Mouse (Mus musculus) intestine, embryonic 15.5 days (tissue): Measurements from ENCODE around the gene Mum1. TPM values are rescaled to one million over a fixed set of nuclear protein-coding genes. Genes with fewer than 3 reads are reported as not detected.
"Not testable (repeated sequence)": the region's sequence is repeated elsewhere in the genome, so short reads cannot be mapped to it uniquely, and the experiment has no call there.

Source experiments
- ATAC-seq: fragments of 200-750 bp; cut with Nextera tagmentation; 2 replicates; pipeline ENCODE4 v1.8.0; 2017; ENCODE audit warnings: moderate TSS enrichment, moderate library complexity
- H3K27ac ChIP-seq: fragments of 300-500 bp; sonication (generic); 2 replicates; pipeline ENCODE4 v1.5.1; 2015; ENCODE audit warnings: mild to moderate bottlenecking, inconsistent platforms
- H3K27me3 ChIP-seq: fragments of 300-500 bp; sonication (generic); replicated peaks from 2 replicates; pipeline ENCODE4 v1.6.1; 2015; ENCODE audit warnings: inconsistent platforms
- H3K36me3 ChIP-seq: fragments of 300-500 bp; sonication (generic); 2 replicates; pipeline ENCODE4 v1.6.1; 2015; ENCODE audit warnings: inconsistent platforms
- H3K4me1 ChIP-seq: fragments of 300-500 bp; sonication (generic); replicated peaks from 2 replicates; pipeline ENCODE4 v1.6.1; 2015; ENCODE audit warnings: inconsistent platforms
- H3K4me2 ChIP-seq: fragments of 300-500 bp; sonication (generic); replicated peaks from 2 replicates; pipeline ENCODE4 v1.6.1; 2015; ENCODE audit warnings: mild to moderate bottlenecking, inconsistent platforms
- H3K4me3 ChIP-seq: fragments of 300-500 bp; sonication (generic); replicated peaks from 2 replicates; pipeline ENCODE4 v1.5.1; 2015; ENCODE audit warnings: inconsistent platforms
- H3K9ac ChIP-seq: fragments of 300-500 bp; sonication (generic); 2 replicates; pipeline ENCODE4 v1.6.1; 2015; ENCODE audit warnings: inconsistent platforms
- H3K9me3 ChIP-seq: fragments of 300-500 bp; sonication (generic); 2 replicates; pipeline ENCODE4 v1.6.1; 2016; ENCODE audit warnings: inconsistent platforms
- WGBS: fragments of 180-500 bp; shearing (Covaris S2); methylation state at CpG from one replicate; pipeline ENCODE4 v1.1.7; 2015; 5-methylcytosine and 5-hydroxymethylcytosine counted together
- polyA plus RNA-seq: library from polyadenylated mRNA; unstranded; fragments of >200 nt; fragmentation: Nextera tagmentation; extraction: Ambion mirVana; gene quantifications from 2 replicates; pipeline ENCODE4 v1.2.1, GENCODE M21; 2015

Gene Mum1
- polyA plus RNA-seq, 1 experiment from 2014 or later = 55.2 TPM

- H3K4me2 ChIP-seq = no peak overlapping the region
- H3K4me3 ChIP-seq = no peak overlapping the region
- no peak overlapping the region for H3K9ac ChIP-seq
- ATAC-seq = no peak
- no peaks in the 10 kb centered on the region for H3K36me3 ChIP-seq
- peaks cover 30% of the 10 kb centered on the region for H3K27me3 ChIP-seq
- peaks cover 13% of the 10 kb centered on the region for H3K4me1 ChIP-seq
- no peak overlapping the region for H3K27ac ChIP-seq
- H3K9me3 ChIP-seq = no peaks in the 10 kb centered on the region
- 76% methylated on average over 6 of the region's 6 CpGs for WGBS
Observed at GRCm38 (mm10) chr10:80193976-80194375, 32.3 kb upstream of the Mum1 start.

- ATAC-seq = no peak
- H3K27me3 ChIP-seq = peaks cover 27% of the 10 kb centered on the region
- H3K36me3 ChIP-seq = no peaks in the 10 kb centered on the region
- H3K4me1 ChIP-seq = peaks cover 13% of the 10 kb centered on the region
- WGBS = 71% methylated on average over 8 of the region's 8 CpGs
- H3K4me3 ChIP-seq = no peak overlapping the region
- H3K27ac ChIP-seq = no peak overlapping the region
- no peaks in the 10 kb centered on the region for H3K9me3 ChIP-seq
- no peak overlapping the region for H3K9ac ChIP-seq
- H3K4me2 ChIP-seq = no peak overlapping the region
Observed at GRCm38 (mm10) chr10:80194441-80194840, 31.8 kb upstream of the Mum1 start.

GRCm38 (mm10) chr10:80196167-80196566 is 30.1 kb upstream of the Mum1 start:
- no peak overlapping the region for H3K4me2 ChIP-seq
- 90% methylated on average over 1 of the region's 1 CpGs for WGBS
- no peak overlapping the region for H3K4me3 ChIP-seq
- no peak for ATAC-seq
- H3K4me1 ChIP-seq = no peaks in the 10 kb centered on the region
- H3K9me3 ChIP-seq = no peaks in the 10 kb centered on the region
- no peaks in the 10 kb centered on the region for H3K36me3 ChIP-seq
- peaks cover 12% of the 10 kb centered on the region; the same call in 1 of the 2 replicates for H3K27me3 ChIP-seq
- no peak overlapping the region for H3K27ac ChIP-seq
- no peak overlapping the region for H3K9ac ChIP-seq

- ATAC-seq = no peak
- Histone ChIP-seq H3K4me1 (no peaks in the 10 kb centered on the region), H3K27ac (no peak overlapping the region), H3K9ac (no peak overlapping the region), H3K9me3 (no peaks in the 10 kb centered on the region), H3K4me3 (no peak overlapping the region), H3K4me2 (no peak overlapping the region), H3K36me3 (no peaks in the 10 kb centered on the region), H3K27me3 (peaks cover 7% of the 10 kb centered on the region; the same call in 1 of the 2 replicates)
- 75% methylated on average over 33 of the region's 33 CpGs for WGBS
Observed at GRCm38 (mm10) chr10:80196778-80197581, 29.3 kb upstream of the Mum1 start.

GRCm38 (mm10) chr10:80199440-80200008 is 26.7 kb upstream of the Mum1 start:
- no peak overlapping the region for H3K27ac ChIP-seq
- no peaks in the 10 kb centered on the region for H3K27me3 ChIP-seq
- no peak overlapping the region for H3K4me2 ChIP-seq
- no peaks in the 10 kb centered on the region for H3K9me3 ChIP-seq
- H3K4me1 ChIP-seq = no peaks in the 10 kb centered on the region
- no peak overlapping the region for H3K4me3 ChIP-seq
- no peaks in the 10 kb centered on the region for H3K36me3 ChIP-seq
- peak; percentile 92 for ATAC-seq
- no peak overlapping the region for H3K9ac ChIP-seq
- 51% methylated on average over 3 of the region's 3 CpGs for WGBS

- no peak for ATAC-seq
- Histone ChIP-seq H3K27me3 (no peaks in the 10 kb centered on the region), H3K36me3 (no peaks in the 10 kb centered on the region), H3K9me3 (no peaks in the 10 kb centered on the region), H3K4me1 (no peaks in the 10 kb centered on the region), H3K27ac (no peak overlapping the region), H3K9ac (no peak overlapping the region), H3K4me2 (no peak overlapping the region), H3K4me3 (no peak overlapping the region)
- WGBS = 78% methylated on average over 6 of the region's 6 CpGs
Observed at GRCm38 (mm10) chr10:80200485-80200884, 25.7 kb upstream of the Mum1 start.

DNA sequence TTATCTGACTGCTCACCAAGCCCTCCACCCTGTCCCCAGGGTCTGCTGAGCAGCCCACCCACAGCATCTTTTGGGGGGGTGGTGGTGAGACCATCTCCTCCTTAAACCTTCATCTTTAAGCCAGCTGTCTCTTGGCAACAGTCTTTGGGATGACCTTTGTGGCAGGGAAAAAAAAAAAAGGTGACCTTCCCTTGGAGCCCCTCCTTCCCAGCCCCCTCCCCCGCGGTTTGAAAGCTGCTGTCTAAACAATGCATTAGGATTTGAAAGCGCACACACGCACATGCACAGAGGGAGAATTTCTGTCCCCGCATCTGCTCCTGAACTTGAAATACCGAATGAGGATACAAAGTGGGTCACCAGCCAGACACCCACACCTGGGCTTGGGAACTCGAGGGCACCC is 22.2 kb upstream of the Mum1 start:
- no peak for ATAC-seq
- Histone ChIP-seq H3K4me3 (no peak overlapping the region), H3K27me3 (no peaks in the 10 kb centered on the region), H3K4me1 (no peaks in the 10 kb centered on the region), H3K4me2 (no peak overlapping the region), H3K9me3 (no peaks in the 10 kb centered on the region), H3K9ac (no peak overlapping the region), H3K36me3 (no peaks in the 10 kb centered on the region), H3K27ac (no peak overlapping the region)
- WGBS = 26% methylated on average over 7 of the region's 7 CpGs

DNA sequence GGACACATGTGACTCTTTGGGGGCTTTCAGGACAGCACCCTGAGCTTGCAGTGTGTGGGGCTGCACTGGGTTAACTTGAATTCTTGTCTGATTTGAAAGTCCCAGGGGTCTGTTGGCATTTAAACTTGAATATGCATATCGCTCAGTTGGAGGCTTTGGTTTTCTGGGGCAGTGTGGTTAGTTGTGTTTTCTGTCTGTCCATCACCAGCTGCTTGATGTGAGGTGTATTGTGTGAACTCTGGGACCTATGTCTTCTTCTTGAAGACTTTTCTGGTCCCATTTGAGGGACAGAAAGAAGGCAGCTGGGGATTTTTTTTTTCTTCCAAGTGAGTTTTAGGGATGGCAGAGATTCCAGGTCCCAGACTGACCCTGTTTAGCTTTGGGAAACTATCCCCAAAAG is 19.0 kb upstream of the Mum1 start:
- no peak for ATAC-seq
- H3K27me3 ChIP-seq = no peaks in the 10 kb centered on the region
- no peaks in the 10 kb centered on the region for H3K9me3 ChIP-seq
- no peaks in the 10 kb centered on the region for H3K36me3 ChIP-seq
- H3K27ac ChIP-seq = no peak overlapping the region
- H3K9ac ChIP-seq = no peak overlapping the region
- H3K4me3 ChIP-seq = no peak overlapping the region
- no peak overlapping the region for H3K4me2 ChIP-seq
- H3K4me1 ChIP-seq = no peaks in the 10 kb centered on the region
- 73% methylated on average over 1 of the region's 1 CpGs for WGBS

DNA sequence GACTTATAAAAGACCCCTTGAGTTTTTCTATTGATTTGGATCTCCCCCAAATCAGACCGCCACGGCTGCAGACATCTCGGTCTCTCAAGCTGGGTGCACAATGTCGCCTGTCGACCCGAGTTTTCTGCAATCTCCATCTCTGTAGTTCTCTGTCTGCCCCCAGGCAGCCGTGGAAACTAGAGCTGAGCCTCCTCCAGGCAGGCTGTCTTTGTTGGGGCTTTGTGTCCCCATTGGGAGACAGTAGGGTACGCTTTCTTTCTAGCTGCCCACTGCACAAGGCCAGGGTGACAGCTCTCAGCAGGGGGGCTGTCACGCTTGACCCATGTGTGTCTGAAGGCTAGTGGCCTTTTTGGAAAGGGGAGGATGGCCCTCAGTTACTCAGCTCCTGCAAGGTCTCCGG is 18.6 kb upstream of the Mum1 start:
- no peak for ATAC-seq
- Histone ChIP-seq H3K36me3 (no peaks in the 10 kb centered on the region), H3K27ac (no peak overlapping the region), H3K9ac (no peak overlapping the region), H3K4me1 (no peaks in the 10 kb centered on the region), H3K4me3 (no peak overlapping the region), H3K27me3 (no peaks in the 10 kb centered on the region), H3K4me2 (no peak overlapping the region), H3K9me3 (no peaks in the 10 kb centered on the region)
- WGBS = 80% methylated on average over 10 of the region's 10 CpGs

DNA sequence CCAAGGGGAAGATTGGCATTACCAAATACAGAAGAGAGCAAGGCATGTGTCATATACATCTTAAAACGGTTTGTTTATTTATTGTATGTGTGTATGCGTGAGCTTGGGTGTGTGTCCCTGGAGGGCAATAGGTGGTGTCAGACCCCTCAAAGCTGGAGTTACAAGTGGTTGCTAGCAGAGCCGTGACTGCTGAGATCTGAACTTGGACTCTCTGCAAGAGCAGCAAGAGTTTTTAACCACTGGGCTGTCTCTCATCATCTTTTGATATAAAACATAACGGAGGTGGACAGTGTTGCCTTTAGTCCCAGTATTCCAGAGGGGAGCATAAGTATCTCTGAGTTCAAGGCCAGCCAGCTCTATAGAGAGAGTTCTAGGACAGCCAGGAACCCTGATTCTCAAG is 18.0 kb upstream of the Mum1 start:
- H3K4me3 ChIP-seq = no peak overlapping the region
- H3K9me3 ChIP-seq = no peaks in the 10 kb centered on the region
- no peaks in the 10 kb centered on the region for H3K4me1 ChIP-seq
- H3K27ac ChIP-seq = no peak overlapping the region
- no peaks in the 10 kb centered on the region for H3K27me3 ChIP-seq
- no peak overlapping the region for H3K4me2 ChIP-seq
- no peaks in the 10 kb centered on the region for H3K36me3 ChIP-seq
- ATAC-seq = no peak
- no peak overlapping the region for H3K9ac ChIP-seq
- WGBS = 65% methylated on average over 4 of the region's 4 CpGs

DNA sequence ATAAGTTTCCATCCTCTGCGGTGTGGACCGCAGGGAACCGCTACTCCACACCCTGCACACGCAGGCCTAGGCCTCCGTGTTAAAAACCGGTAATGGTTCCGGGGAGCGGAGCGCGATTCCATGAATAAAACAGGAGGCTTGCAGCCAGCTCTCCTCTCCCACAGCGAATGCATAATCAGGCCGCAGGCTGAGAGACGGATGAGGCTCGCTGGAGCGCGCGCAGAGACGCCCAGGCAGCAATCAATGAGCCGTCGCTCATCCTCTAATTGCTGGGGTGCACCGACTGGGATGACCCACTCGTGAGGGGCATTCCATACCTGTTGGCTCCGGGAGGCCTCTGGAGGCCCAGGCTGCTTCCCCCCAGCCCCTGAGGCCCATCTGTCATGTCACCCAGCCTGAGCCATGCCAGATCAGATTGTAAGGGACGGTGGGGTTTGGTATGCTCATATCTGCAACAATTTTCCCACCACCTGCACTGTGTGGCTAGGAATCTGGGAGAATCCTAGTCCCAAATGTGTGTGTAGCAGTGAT is 17.3 kb upstream of the Mum1 start:
- Histone ChIP-seq H3K27ac (no peak overlapping the region), H3K36me3 (no peaks in the 10 kb centered on the region), H3K27me3 (no peaks in the 10 kb centered on the region), H3K4me3 (no peak overlapping the region), H3K4me1 (no peaks in the 10 kb centered on the region), H3K9me3 (no peaks in the 10 kb centered on the region), H3K4me2 (no peak overlapping the region; the same call in 1 of the 2 replicates), H3K9ac (peak overlapping the region; percentile 26; the same call in 1 of the 2 replicates)
- 18% methylated on average over 24 of the region's 24 CpGs for WGBS
- no peak for ATAC-seq

- ATAC-seq = not testable (repeated sequence)
- 72% methylated on average over 7 of the region's 7 CpGs for WGBS
Observed at GRCm38 (mm10) chr10:80211547-80212103, 14.6 kb upstream of the Mum1 start.

More at GRCm38 (mm10) chr10:80211547-80212103, 14.6 kb upstream of the Mum1 start:
- not testable (repeated sequence) for H3K4me3 ChIP-seq, H3K4me1 ChIP-seq, H3K36me3 ChIP-seq, H3K9ac ChIP-seq, H3K27ac ChIP-seq, H3K27me3 ChIP-seq, H3K4me2 ChIP-seq, H3K9me3 ChIP-seq
